Mouse (Mus musculus) embryonic facial prominence, embryonic 11.5 days (tissue): ENCODE results near the gene Gcc1. TPM values are rescaled to one million over a fixed set of nuclear protein-coding genes. Genes with fewer than 3 reads are reported as not detected.

Source experiments
- ATAC-seq: fragments of 200-750 bp; cut with Nextera tagmentation; replicated peaks from 2 replicates; pipeline ENCODE4 v1.8.0; 2017; ENCODE audit warnings: low read depth; ENCODE audit not compliant: insufficient number of reproducible peaks, low FRiP score, low TSS enrichment
- DNase-seq: peaks from one replicate; pipeline ENCODE4 v3.0.0-alpha.2; 2015; ENCODE audit warnings: low spot score
- H3K27ac ChIP-seq: fragments of 300-500 bp; sonication (generic); replicated peaks from 2 replicates; pipeline ENCODE4 v1.5.1; 2014; ENCODE audit warnings: mild to moderate bottlenecking, low read depth, low read length, control low read depth
- H3K27me3 ChIP-seq: fragments of 300-500 bp; sonication (generic); 2 replicates; pipeline ENCODE4 v1.6.1; 2014; ENCODE audit warnings: mild to moderate bottlenecking, low read length, moderate library complexity, mixed read lengths; ENCODE audit not compliant: control insufficient read depth, insufficient read depth
- H3K36me3 ChIP-seq: fragments of 300-500 bp; sonication (generic); replicated peaks from 2 replicates; pipeline ENCODE4 v1.6.1; 2014; ENCODE audit warnings: low read depth, mild to moderate bottlenecking, low read length, moderate library complexity, mixed read lengths; ENCODE audit not compliant: control insufficient read depth, insufficient read depth
- H3K4me1 ChIP-seq: fragments of 300-500 bp; sonication (generic); 2 replicates; pipeline ENCODE4 v1.6.1; 2014; ENCODE audit warnings: low read length, mixed read lengths; ENCODE audit not compliant: control insufficient read depth, insufficient read depth
- H3K4me2 ChIP-seq: fragments of 300-500 bp; sonication (generic); 2 replicates; pipeline ENCODE4 v1.6.1; 2014; ENCODE audit warnings: low read depth, mild to moderate bottlenecking, control low read depth, low read length, moderate library complexity
- H3K4me3 ChIP-seq: fragments of 300-500 bp; sonication (generic); 2 replicates; pipeline ENCODE4 v1.5.1; 2014; ENCODE audit warnings: low read depth, low read length, control low read depth
- H3K9ac ChIP-seq: fragments of 300-500 bp; sonication (generic); replicated peaks from 2 replicates; pipeline ENCODE4 v1.6.1; 2014; ENCODE audit warnings: mild to moderate bottlenecking, control low read depth, low read length
- H3K9me3 ChIP-seq: fragments of 300-500 bp; sonication (generic); replicated peaks from 2 replicates; pipeline ENCODE4 v1.6.1; 2016; ENCODE audit warnings: mild to moderate bottlenecking, low read length, inconsistent platforms, mixed read lengths; ENCODE audit not compliant: control insufficient read depth
- WGBS: fragments of 180-500 bp; shearing (Covaris S2); extraction: QIAGEN DNeasy Blood & Tissue Kit; methylation state at CpG from one replicate; pipeline ENCODE4 v1.1.7; 2014; 5-methylcytosine and 5-hydroxymethylcytosine counted together
- polyA plus RNA-seq: library from polyadenylated mRNA; unstranded; fragments of >200 nt; fragmentation: Nextera tagmentation; extraction: Ambion mirVana; gene quantifications from 2 replicates; pipeline ENCODE4 v1.2.1, GENCODE M21; 2014

Gcc1 gene
- polyA plus RNA-seq, 1 experiment from 2014 or later = 7.4 TPM

DNA sequence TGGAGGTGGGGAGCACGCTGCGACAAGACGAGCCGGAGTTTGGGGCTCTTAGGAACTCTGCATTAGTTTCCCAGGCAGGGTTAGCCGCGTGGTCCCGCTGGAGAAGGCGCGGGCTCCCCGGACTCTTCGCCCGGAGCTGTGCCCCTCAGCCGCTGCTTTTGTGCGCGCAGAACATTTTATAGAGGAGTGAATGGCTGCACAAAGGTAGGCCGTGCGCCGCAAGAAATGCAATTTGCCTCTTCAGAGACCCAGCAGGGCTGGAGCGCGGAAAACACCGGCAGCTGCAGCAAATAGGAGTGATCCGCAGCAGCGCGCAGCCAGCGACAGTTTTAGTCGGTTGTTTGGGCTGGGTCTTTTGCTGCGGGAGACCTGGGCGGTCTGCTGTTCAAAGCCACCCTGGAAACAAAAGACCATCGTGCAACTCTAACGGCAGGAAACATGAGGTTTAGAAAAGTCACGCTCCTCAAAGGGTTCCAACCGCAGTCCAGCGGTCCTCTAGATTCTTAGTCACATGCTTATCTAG, 30.4 kb downstream of the Gcc1 start, which contains the start of gene Zfp800:
TSS of gene Zfp800 (minus strand) at position 325 of the 523 bp plus-strand sequence.
- ATAC-seq = peak; percentile 68; the same call in 1 of the 2 replicates
- H3K27ac ChIP-seq = no peak within 1 kb of the TSS

GRCm38 (mm10) chr6:28396853-28397457, 31.2 kb downstream of the Gcc1 start:
- Histone ChIP-seq H3K36me3 (no peaks in the 10 kb centered on the region), H3K27ac (no peak overlapping the region), H3K4me3 (peak overlapping the region; percentile 37), H3K27me3 (peaks cover 7% of the 10 kb centered on the region), H3K9ac (peak overlapping the region; percentile 30), H3K9me3 (no peaks in the 10 kb centered on the region), H3K4me1 (no peaks in the 10 kb centered on the region), H3K4me2 (peak overlapping the region; percentile 69)
- under 1% methylated on average over 19 of the region's 19 CpGs for WGBS
- DNase-seq = peak; percentile 66
- no peak for ATAC-seq

More for the DNA sequence above, 30.4 kb downstream of the Gcc1 start, which contains the start of gene Zfp800:
- peak; percentile 54 for DNase-seq
- peak within 1 kb of the TSS; percentile 37 for H3K4me3 ChIP-seq
- H3K4me2 ChIP-seq = peak within 1 kb of the TSS; percentile 69
- under 1% methylated on average over 33 of the region's 33 CpGs for WGBS
- peaks cover 7% of the 10 kb centered on the region for H3K27me3 ChIP-seq
- H3K9me3 ChIP-seq = no peaks in the 10 kb centered on the region
- no peaks in the 10 kb centered on the region for H3K4me1 ChIP-seq
- no peaks in the 10 kb centered on the region for H3K36me3 ChIP-seq
- peak within 1 kb of the TSS; percentile 30 for H3K9ac ChIP-seq

- Histone ChIP-seq H3K4me1 (no peaks in the 10 kb centered on the region), H3K9me3 (no peaks in the 10 kb centered on the region), H3K36me3 (no peaks in the 10 kb centered on the region), H3K27me3 (peaks cover 7% of the 10 kb centered on the region), H3K4me3 (no peak overlapping the region; the same call in 1 of the 2 replicates), H3K4me2 (peak overlapping the region; percentile 69; the same call in 1 of the 2 replicates), H3K27ac (no peak overlapping the region), H3K9ac (no peak overlapping the region; the same call in 1 of the 2 replicates)
- 22% methylated on average over 15 of the region's 15 CpGs for WGBS
- ATAC-seq (no peak), DNase-seq (no peak)
These were observed 31.9 kb downstream of the Gcc1 start for GRCm38 (mm10) chr6:28396051-28396852.

GRCm38 (mm10) chr6:28389038-28389437, 39.2 kb downstream of the Gcc1 start:
- H3K27me3 ChIP-seq = no peaks in the 10 kb centered on the region
- no peaks in the 10 kb centered on the region for H3K4me1 ChIP-seq
- no peaks in the 10 kb centered on the region for H3K36me3 ChIP-seq
- no peak overlapping the region for H3K4me2 ChIP-seq
- WGBS = 91% methylated on average over 3 of the region's 3 CpGs
- no peaks in the 10 kb centered on the region for H3K9me3 ChIP-seq
- no peak for DNase-seq
- no peak for ATAC-seq
- no peak overlapping the region for H3K4me3 ChIP-seq
- H3K27ac ChIP-seq = no peak overlapping the region
- no peak overlapping the region for H3K9ac ChIP-seq

DNA sequence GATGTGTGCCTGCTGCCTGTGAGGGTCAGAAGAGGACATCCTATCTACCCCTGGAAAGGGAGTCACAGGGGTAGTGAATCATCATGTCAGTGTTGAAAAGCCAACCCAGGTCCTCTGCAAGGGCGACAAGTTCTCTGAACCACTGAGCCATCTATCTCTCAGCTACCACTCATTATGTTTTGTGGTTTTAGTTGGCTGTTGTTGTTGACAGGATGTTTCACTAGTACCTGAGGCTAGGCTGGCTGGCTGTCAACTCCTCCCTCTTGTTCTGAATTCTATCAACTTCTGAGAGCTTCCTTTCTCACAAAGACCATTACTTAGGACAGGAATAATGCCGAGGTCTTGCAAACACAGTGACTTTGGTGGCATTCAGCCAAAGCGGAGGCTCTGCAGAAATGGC, 43.0 kb downstream of the Gcc1 start:
- ATAC-seq (no peak), DNase-seq (no peak)
- no peaks in the 10 kb centered on the region for H3K36me3 ChIP-seq
- H3K27me3 ChIP-seq = no peaks in the 10 kb centered on the region
- H3K4me3 ChIP-seq = no peak overlapping the region
- H3K4me2 ChIP-seq = no peak overlapping the region
- no peaks in the 10 kb centered on the region for H3K4me1 ChIP-seq
- H3K9me3 ChIP-seq = no peaks in the 10 kb centered on the region
- WGBS = 85% methylated on average over 3 of the region's 3 CpGs
- H3K27ac ChIP-seq = no peak overlapping the region
- no peak overlapping the region for H3K9ac ChIP-seq

- DNase-seq (no peak), ATAC-seq (no peak)
- H3K4me2 ChIP-seq = no peak overlapping the region
- no peak overlapping the region for H3K4me3 ChIP-seq
- H3K27me3 ChIP-seq = no peaks in the 10 kb centered on the region
- H3K4me1 ChIP-seq = no peaks in the 10 kb centered on the region
- H3K9ac ChIP-seq = no peak overlapping the region
- WGBS = 37% methylated on average over 4 of the region's 4 CpGs
- H3K27ac ChIP-seq = no peak overlapping the region
- H3K9me3 ChIP-seq = no peaks in the 10 kb centered on the region
- H3K36me3 ChIP-seq = no peaks in the 10 kb centered on the region
These were observed 46.2 kb downstream of the Gcc1 start for GRCm38 (mm10) chr6:28381983-28382382.

- no peak overlapping the region for H3K9ac ChIP-seq
- no peaks in the 10 kb centered on the region for H3K4me1 ChIP-seq
- no peak overlapping the region for H3K4me3 ChIP-seq
- H3K27ac ChIP-seq = no peak overlapping the region
- H3K9me3 ChIP-seq = no peaks in the 10 kb centered on the region
- H3K27me3 ChIP-seq = no peaks in the 10 kb centered on the region
- DNase-seq (no peak), ATAC-seq (no peak)
- no peaks in the 10 kb centered on the region for H3K36me3 ChIP-seq
- H3K4me2 ChIP-seq = no peak overlapping the region
- WGBS = 78% methylated on average over 6 of the region's 6 CpGs
These were observed 58.1 kb downstream of the Gcc1 start for GRCm38 (mm10) chr6:28369966-28370683.
